Mouse (Mus musculus) ovary, postnatal 36 days (tissue): ENCODE measurements around the gene Car14.

ENCODE experiments used
- DNase-seq: peaks from one replicate; pipeline ENCODE4 v3.0.0; 2022; ENCODE audit warnings: low spot score, mixed read lengths

The Car14 gene

GRCm38 (mm10) chr3:95856115-95856514 is 48.4 kb downstream of the Car14 start:
- DNase-seq, result no peak

- DNase-seq, result peak; percentile 95
Measured at GRCm38 (mm10) chr3:95855502-95856089, 48.9 kb downstream of the Car14 start, which contains the start of gene Prpf3. Gene Prpf3 (minus strand): TSS chr3:95855885.

- no peak for DNase-seq
Measured at GRCm38 (mm10) chr3:95851317-95851716, 53.2 kb downstream of the Car14 start.

GRCm38 (mm10) chr3:95850611-95851010 is 53.9 kb downstream of the Car14 start:
- DNase-seq, result no peak
